Mouse (Mus musculus) neural tube, embryonic 14.5 days (tissue): Measurements from ENCODE around the gene Farp1. TPM values are rescaled to one million over a fixed set of nuclear protein-coding genes. Genes with fewer than 3 reads are reported as not detected.

Experiments
- ATAC-seq: fragments of 200-750 bp; cut with Nextera tagmentation; 2 replicates; pipeline ENCODE4 v1.8.0; 2017; ENCODE audit warnings: low read depth, mild to moderate bottlenecking, moderate TSS enrichment, moderate library complexity
- H3K27ac ChIP-seq: fragments of 300-500 bp; sonication (generic); 2 replicates; pipeline ENCODE4 v1.5.1; 2014; ENCODE audit warnings: low read depth, mild to moderate bottlenecking, control low read depth, low read length, moderate library complexity, mixed read lengths
- H3K27me3 ChIP-seq: fragments of 300-500 bp; sonication (generic); 2 replicates; pipeline ENCODE4 v1.6.1; 2014; ENCODE audit warnings: low read length; ENCODE audit not compliant: control insufficient read depth, insufficient read depth
- H3K36me3 ChIP-seq: fragments of 300-500 bp; sonication (generic); 2 replicates; pipeline ENCODE4 v1.6.1; 2014; ENCODE audit warnings: low read length, mixed read lengths; ENCODE audit not compliant: control insufficient read depth, insufficient read depth
- H3K4me1 ChIP-seq: fragments of 300-500 bp; sonication (generic); 2 replicates; pipeline ENCODE4 v1.6.1; 2014; ENCODE audit warnings: low read length; ENCODE audit not compliant: control insufficient read depth, insufficient read depth
- H3K4me2 ChIP-seq: fragments of 300-500 bp; sonication (generic); 2 replicates; pipeline ENCODE4 v1.6.1; 2014; ENCODE audit warnings: mild to moderate bottlenecking, low read depth, low read length, control low read depth
- H3K4me3 ChIP-seq: fragments of 300-500 bp; sonication (generic); 2 replicates; pipeline ENCODE4 v1.5.1; 2014; ENCODE audit warnings: low read depth, low read length, control low read depth, mixed read lengths
- H3K9ac ChIP-seq: fragments of 300-500 bp; sonication (generic); replicated peaks from 2 replicates; pipeline ENCODE4 v1.6.1; 2014; ENCODE audit warnings: low read depth, mild to moderate bottlenecking, control low read depth, low read length, mixed read lengths
- H3K9me3 ChIP-seq: fragments of 300-500 bp; sonication (generic); 2 replicates; pipeline ENCODE4 v1.6.1; 2016; ENCODE audit warnings: low read length; ENCODE audit not compliant: control insufficient read depth
- WGBS: fragments of 180-500 bp; shearing (Covaris S2); extraction: QIAGEN DNeasy Blood & Tissue Kit; methylation state at CpG from one replicate; pipeline ENCODE4 v1.1.7; 2014; 5-methylcytosine and 5-hydroxymethylcytosine counted together
- polyA plus RNA-seq: library from polyadenylated mRNA; unstranded; fragments of >200 nt; fragmentation: Nextera tagmentation; extraction: Ambion mirVana; gene quantifications from 2 replicates; pipeline ENCODE4 v1.2.1, GENCODE M21; 2014

Farp1 gene
- polyA plus RNA-seq, 1 experiment from 2014 or later, result 34.9 TPM

DNA sequence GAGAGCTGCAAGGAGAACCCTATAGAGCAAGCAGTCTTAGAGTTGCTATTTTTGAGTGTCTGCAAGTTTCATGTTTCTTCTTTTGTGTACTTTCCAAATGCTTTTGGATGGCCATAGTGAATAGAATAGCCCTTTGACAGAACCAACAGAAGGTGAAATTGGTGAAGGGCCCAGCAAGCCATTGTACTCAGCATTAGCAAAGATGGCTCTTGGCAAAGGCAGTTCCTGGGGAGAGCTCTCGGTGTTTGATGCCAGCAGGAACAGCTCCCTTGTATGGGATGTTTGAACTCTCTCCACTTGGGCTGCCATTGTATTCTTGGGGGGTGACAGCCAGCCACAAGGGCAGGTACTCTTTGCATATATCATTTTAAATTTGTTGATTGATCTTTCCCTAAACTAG lies 29.7 kb downstream of the Farp1 start:
- H3K27me3 ChIP-seq, result no peaks in the 10 kb centered on the region
- H3K4me3 ChIP-seq, result no peak overlapping the region
- no peak for ATAC-seq
- WGBS, result 50% methylated on average over 1 of the region's 1 CpGs
- no peak overlapping the region for H3K9ac ChIP-seq
- peaks cover 29% of the 10 kb centered on the region for H3K4me1 ChIP-seq
- H3K4me2 ChIP-seq, result no peak overlapping the region
- no peaks in the 10 kb centered on the region for H3K9me3 ChIP-seq
- H3K36me3 ChIP-seq, result no peaks in the 10 kb centered on the region
- no peak overlapping the region for H3K27ac ChIP-seq

DNA sequence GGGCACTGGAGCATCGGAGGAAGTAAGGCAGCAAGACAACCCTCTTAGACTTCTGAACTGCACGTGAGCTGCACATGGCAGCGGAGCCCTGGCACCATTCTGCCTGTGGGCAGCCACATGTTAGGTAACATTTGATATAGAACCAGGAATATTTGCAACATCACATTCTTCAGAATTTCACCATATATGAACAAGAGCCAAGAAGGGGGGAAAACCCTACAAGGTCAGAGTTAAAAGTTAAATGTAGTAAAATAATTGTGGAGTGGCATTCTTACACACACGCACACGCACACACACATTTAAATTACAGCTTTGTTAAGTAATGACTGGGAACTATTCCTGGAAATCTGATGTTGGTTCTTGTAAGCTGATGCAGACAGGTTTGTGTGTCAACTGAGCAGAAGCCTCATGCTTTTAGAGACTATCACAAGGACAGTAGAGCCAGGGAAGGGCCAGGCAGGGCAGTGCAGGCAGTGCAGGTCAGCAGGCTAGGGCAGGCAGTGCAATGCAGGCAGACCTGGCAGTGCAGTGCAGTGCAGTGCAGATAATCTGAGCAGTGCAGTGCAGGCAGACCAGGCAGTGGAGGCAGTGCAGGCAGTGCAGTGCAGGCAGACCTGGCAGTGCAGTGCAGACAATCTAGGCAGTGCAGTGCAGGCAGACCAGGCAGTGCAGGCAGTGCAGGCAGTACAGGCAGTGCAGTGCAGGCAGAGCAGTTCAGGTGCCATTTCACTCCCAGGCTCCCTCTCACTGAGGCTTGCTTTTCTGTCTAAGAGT lies 38.3 kb downstream of the Farp1 start:
- Histone ChIP-seq H3K9me3 (no peaks in the 10 kb centered on the region), H3K9ac (no peak overlapping the region), H3K4me2 (no peak overlapping the region), H3K27ac (no peak overlapping the region), H3K27me3 (no peaks in the 10 kb centered on the region), H3K4me3 (no peak overlapping the region), H3K4me1 (no peaks in the 10 kb centered on the region), H3K36me3 (no peaks in the 10 kb centered on the region)
- ATAC-seq, result no peak; the same call in 1 of the 2 replicates
- WGBS, result 98% methylated on average over 5 of the region's 5 CpGs

DNA sequence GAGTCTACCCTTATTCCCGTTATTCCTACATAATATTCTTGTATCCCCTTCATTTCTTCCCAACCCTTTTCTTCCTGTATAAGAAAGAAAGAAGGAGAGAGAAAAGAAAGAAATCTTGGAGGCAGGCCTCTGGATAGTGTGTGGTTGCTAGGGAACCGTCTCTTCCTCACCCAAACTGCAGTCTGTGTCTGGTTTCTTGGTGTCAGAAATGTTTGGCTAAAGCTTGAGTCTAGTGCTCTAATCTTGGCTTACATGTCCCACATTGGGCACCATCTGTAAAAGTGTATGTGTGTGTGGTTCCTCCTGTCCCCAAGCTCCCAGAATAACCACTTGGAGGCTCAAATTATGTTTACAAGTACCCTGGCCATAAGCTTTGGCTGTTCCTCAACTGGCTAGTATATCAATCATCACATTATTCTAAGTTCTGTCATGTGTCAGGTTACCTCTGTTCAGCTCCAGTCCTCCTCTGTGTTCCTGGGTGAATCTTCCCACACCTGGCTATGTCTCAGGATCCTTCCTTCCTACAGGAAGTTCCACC lies 39.3 kb downstream of the Farp1 start:
- no peaks in the 10 kb centered on the region for H3K9me3 ChIP-seq
- no peaks in the 10 kb centered on the region for H3K27me3 ChIP-seq
- ATAC-seq, result no peak
- no peaks in the 10 kb centered on the region for H3K4me1 ChIP-seq
- no peaks in the 10 kb centered on the region for H3K36me3 ChIP-seq
- WGBS, result 90% methylated on average over 2 of the region's 2 CpGs
- H3K9ac ChIP-seq, result no peak overlapping the region
- no peak overlapping the region for H3K4me2 ChIP-seq
- no peak overlapping the region for H3K4me3 ChIP-seq
- no peak overlapping the region for H3K27ac ChIP-seq

DNA sequence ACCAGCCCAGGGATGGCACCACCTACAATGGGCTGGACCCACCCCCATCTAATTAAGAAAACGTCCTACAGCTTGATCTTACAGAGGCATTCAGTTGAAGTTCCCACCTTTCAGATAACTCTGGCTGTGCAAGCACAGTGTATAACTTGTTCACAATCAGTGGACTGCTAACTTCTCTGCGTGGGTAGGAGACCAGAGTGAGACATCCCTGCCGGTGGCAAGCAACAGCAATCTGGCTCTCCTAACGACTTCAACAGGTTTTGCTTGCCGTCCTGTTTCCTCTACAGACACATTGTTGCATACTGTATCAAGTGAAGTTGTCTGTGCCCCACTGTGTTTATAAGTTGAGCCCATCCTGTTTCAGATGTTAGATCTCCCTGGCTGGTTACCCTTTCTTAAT lies 45.7 kb downstream of the Farp1 start:
- 83% methylated on average over 5 of the region's 5 CpGs for WGBS
- Histone ChIP-seq H3K9ac (no peak overlapping the region), H3K4me1 (no peaks in the 10 kb centered on the region; the same call in 1 of the 2 replicates), H3K4me3 (no peak overlapping the region), H3K4me2 (no peak overlapping the region), H3K36me3 (no peaks in the 10 kb centered on the region), H3K9me3 (no peaks in the 10 kb centered on the region), H3K27me3 (no peaks in the 10 kb centered on the region), H3K27ac (no peak overlapping the region)
- ATAC-seq, result no peak

DNA sequence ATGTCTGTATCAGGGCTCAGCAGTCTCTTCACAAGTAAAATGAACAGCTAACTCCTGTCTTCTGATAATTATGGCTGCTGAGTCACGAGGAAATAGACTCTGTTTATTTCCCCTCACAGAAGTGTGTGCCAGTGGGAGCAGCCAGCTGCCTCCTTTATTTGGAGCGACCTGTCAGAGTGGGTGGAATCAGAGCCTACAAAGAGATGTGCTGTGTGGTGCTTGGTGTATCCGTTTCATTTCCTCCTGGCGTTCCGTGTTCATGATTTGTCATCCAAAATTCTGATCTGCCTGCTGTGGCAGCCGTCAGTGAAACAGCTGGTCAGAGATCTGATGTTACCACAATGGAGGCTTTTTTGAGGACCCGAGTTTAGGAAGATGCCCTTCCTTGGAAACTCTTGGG lies 47.3 kb downstream of the Farp1 start:
- no peaks in the 10 kb centered on the region for H3K27me3 ChIP-seq
- H3K36me3 ChIP-seq, result no peaks in the 10 kb centered on the region
- H3K9ac ChIP-seq, result no peak overlapping the region
- peak; percentile 65; the same call in 1 of the 2 replicates for ATAC-seq
- H3K27ac ChIP-seq, result peak overlapping the region; percentile 44
- WGBS, result 52% methylated on average over 7 of the region's 7 CpGs
- H3K9me3 ChIP-seq, result no peaks in the 10 kb centered on the region
- H3K4me2 ChIP-seq, result no peak overlapping the region
- H3K4me1 ChIP-seq, result no peaks in the 10 kb centered on the region; the same call in 1 of the 2 replicates
- no peak overlapping the region for H3K4me3 ChIP-seq

DNA sequence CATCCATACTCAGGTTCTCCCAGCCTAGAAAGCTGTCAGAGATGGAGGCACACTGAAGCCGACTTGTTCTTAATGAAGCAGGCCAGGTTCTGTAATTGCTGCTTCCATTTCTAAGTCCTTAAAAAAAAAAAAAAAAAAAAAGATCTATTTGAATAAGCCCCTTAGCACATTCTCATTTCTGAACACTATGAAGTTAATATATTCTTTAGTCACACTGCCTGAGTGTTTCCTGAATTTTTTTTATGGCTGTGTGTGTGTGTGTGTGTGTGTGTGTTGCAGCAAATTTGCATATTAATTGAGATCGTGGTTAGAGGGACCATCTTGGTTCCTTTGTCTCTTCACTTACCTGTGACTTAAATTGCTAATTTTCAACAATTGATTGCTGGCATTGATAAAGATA lies 47.8 kb downstream of the Farp1 start:
- Histone ChIP-seq H3K4me2 (no peak overlapping the region), H3K27me3 (no peaks in the 10 kb centered on the region), H3K4me1 (no peaks in the 10 kb centered on the region; the same call in 1 of the 2 replicates), H3K36me3 (no peaks in the 10 kb centered on the region), H3K9ac (no peak overlapping the region), H3K27ac (peak overlapping the region; percentile 44), H3K9me3 (no peaks in the 10 kb centered on the region), H3K4me3 (no peak overlapping the region)
- WGBS, result 52% methylated on average over 2 of the region's 2 CpGs
- ATAC-seq, result no peak

DNA sequence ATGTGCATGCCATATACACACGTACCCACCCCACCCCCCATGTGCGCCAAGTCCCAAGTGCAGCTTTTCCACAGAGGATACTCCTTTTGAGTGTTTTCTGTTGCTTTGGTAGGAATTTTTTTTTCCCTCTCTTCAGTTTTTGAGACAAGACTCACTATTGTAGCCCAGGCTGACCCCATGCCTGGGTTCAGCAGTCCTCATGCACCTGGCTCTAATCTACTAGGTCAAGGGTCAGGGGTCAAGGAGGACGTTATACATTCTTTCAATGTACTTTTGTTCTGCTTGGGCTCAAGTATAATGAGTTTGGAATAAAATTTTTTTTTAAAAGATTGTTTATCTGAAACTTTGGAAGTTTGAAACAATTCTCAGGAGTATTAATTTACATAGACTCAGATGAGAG lies 48.4 kb downstream of the Farp1 start:
- Histone ChIP-seq H3K4me2 (no peak overlapping the region), H3K27ac (no peak overlapping the region), H3K36me3 (no peaks in the 10 kb centered on the region), H3K9ac (no peak overlapping the region), H3K4me1 (no peaks in the 10 kb centered on the region; the same call in 1 of the 2 replicates), H3K9me3 (no peaks in the 10 kb centered on the region), H3K4me3 (no peak overlapping the region), H3K27me3 (no peaks in the 10 kb centered on the region)
- 86% methylated on average over 3 of the region's 3 CpGs for WGBS
- no peak for ATAC-seq

DNA sequence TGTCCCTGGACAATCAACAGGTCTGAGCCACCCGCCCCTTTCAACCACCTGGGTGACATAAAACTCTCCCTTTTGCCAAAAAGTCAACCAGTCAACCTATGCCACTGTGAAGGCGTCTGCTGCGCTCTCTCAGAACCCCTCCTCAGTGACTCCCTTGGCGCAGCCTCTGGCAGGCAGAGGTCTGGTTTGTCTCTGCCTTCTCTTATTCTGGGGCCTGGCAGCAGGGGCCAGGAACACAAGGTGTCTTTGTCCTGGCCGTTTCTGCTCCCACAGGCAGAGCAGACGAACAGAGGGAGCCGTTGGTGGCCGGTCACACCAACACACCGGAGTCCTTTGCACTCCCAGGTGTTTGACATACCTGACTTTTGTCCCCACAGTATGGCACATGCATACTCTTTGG lies 57.5 kb downstream of the Farp1 start:
- peaks cover 5% of the 10 kb centered on the region; the same call in 1 of the 2 replicates for H3K9me3 ChIP-seq
- ATAC-seq, result no peak
- no peaks in the 10 kb centered on the region for H3K4me1 ChIP-seq
- H3K4me2 ChIP-seq, result no peak overlapping the region
- no peak overlapping the region for H3K4me3 ChIP-seq
- WGBS, result 77% methylated on average over 9 of the region's 9 CpGs
- H3K27ac ChIP-seq, result no peak overlapping the region
- no peaks in the 10 kb centered on the region for H3K36me3 ChIP-seq
- H3K9ac ChIP-seq, result no peak overlapping the region
- H3K27me3 ChIP-seq, result no peaks in the 10 kb centered on the region

DNA sequence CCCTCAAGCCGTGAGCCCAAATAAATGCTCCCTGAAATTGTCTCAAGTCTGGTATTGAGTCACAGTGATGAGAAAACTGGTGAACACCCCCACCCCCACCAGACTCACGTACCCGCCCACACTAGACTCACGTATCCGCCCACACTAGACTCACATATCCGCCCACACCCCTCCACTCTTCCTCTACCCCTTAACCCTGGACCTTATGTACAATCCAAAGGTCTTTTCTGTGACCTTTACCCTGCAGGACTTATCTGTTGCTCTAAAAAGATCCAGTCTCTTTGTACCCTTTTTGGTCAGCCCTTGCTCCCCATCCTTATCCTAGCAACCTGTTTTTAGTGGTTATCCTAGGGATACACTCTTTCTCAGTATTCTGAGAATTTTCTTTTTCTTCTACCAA lies 58.9 kb downstream of the Farp1 start:
- ATAC-seq, result no peak
- Histone ChIP-seq H3K9me3 (peaks cover under 1% of the 10 kb centered on the region; the same call in 1 of the 2 replicates), H3K27ac (no peak overlapping the region), H3K4me1 (no peaks in the 10 kb centered on the region), H3K4me3 (no peak overlapping the region), H3K4me2 (no peak overlapping the region), H3K27me3 (no peaks in the 10 kb centered on the region), H3K9ac (no peak overlapping the region), H3K36me3 (no peaks in the 10 kb centered on the region)
- 90% methylated on average over 6 of the region's 6 CpGs for WGBS
